Mouse (Mus musculus): ENCODE data around the gene Acp5. TPM values are rescaled to one million over a fixed set of nuclear protein-coding genes. Genes with fewer than 3 reads are reported as not detected.

Gene Acp5
- polyA plus RNA-seq (2015; fragmentation: Nextera tagmentation; extraction: Ambion mirVana): 4.5 and 13.7 TPM in 2 replicates

GRCm38 (mm10) chr9:22135644-22136390 is at the start of gene Acp5:
TSS of gene Acp5 (minus strand) at chr9:22135711.

DNA sequence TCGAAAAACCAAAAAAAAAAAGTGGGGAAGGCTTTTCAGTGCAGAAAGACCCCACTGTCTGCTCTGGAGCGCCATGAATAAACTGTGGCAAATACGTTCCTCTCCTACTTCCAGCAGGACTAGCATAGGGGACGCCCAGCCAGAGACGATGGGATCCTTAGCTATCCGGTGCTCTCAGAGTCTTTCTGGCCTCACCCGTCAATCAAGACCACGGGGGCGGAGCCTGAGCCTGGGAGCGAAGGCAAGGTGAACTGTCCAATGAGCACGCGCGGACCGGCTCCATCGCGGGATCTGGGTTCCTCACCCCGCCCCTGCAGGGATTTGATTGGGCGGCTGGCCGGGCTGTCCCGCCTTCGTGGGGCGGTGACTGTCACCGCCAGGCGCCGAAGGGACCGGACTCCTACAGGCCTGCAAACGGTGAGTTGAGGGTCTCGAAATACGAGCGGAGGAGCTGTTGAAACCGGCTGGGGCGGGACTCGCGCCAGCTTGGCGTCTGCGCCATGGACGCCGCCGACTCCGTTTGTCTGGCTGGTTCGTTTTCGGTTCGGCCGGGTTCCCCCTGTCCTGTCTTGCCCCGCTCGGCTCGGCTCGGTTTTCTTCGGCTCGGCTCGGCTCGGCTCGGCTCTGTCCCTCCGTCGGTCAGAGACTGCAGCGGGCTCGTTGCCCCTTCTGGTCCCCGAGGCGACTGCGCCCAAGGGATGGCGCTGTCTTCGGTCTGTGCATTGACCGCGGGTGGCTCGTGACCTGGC is 21.2 kb upstream of the Acp5 start, which contains the start of gene Pigyl:
TSS of gene Pigyl (plus strand) at position 350 of the 749 bp plus-strand sequence.

DNA sequence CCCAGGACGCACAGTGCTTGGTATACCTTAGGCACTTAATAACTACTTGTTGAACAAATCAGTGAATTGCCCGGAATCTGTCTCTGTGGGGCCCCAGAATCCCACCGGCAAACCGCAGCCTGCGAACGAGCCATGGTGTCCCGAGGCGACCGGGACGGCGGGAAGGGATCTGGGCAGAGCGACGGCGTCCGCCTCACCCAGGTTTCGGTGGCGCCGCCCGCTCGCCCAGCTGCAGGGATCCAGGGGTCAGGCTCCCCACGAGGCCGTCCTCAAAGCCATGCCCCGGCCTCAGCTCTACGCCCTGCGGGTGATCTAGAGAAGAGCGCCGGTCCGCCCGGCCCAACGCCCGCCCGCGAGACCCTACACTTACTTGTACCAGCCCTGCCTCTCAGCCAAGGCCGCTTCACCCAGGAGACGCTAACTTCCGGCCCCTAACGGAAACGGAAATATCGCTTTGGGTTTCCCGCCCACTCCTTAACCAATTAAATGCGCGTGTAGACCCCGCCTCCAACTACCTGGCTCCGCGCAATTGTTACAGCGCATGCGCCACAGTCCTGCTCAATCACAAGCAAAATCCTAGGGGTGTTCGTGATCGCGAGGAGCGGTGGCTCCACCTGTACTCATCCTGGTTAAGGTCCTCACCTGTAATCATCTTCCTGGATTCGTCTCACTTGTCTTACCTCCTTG is 18.6 kb downstream of the Acp5 start, which contains the start of gene Elof1:
TSS of gene Elof1 (minus strand) at position 433 of the 687 bp plus-strand sequence.

DNA sequence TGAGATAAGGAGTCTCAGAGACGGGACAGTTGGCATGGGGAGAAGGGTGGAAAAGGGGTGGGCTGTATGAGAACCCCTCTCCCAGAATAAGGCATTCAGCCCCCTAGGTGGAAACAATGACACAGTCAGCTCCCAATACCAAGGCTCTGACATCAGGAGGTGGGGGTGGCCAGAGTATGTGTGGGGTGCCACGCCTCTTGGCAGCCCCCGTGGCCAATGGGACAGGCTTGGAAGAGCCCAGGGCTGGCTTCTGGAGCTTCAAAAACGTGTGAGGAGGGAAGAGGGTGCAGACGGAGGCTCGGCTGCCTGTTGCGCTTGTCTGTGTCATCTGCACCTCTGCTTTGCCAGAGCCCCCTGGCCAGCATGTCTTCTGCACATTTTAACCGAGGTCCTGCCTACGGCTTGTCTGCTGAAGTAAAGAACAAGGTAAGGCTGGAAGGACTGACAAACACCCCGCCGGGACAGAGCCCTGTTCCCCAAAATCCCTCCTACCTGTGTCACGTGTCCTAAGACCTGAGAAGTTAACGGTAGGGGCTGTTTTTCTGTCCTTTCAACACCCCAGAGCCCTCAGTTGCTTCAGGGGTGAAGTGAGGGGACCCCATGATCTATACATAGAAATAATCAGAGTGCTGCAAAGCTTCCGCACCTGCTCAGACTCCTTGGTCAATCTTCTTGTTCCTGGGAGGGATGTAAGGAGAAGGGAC is 36.4 kb downstream of the Acp5 start, which contains the start of gene Cnn1:
TSS of gene Cnn1 (plus strand) at position 224 of the 704 bp plus-strand sequence.

DNA sequence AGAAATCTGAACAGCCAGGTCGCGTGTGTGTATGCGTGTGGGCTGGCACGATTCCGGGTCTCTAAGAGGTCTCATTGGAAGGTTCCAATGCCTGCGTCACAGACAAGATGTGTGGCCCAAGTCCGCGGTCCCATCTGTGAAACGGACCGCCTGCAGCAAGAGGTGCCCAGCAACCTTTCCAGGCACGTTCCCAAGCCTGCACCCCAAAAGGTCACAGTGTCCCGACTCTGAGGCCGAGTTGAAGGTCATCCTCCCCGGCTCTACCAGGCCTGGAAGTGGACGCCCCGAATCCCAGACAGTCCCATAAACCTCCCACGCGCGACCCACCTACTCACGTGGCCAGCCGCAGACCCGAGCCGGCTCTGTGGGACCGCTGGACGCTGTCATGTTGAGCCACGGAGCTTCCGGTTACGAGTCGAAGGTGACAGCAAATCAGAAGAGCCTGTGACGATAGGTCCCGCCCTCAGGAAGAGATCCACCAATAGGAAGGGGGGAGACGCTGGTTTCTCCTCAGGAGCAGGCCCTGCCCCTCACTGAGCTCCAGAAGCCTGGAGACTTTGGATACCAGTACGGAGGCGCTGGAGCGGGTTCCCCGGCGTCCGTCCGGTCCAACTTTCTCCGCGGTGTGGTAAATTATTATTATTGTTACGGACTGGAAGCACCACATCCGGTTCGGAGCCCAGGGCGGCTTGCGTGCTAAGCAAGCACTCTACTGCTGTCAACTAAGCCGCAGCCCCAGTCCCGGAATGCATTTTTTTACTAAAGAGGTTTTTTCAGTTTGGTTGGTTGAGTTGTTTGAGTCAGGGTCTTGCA is 50.3 kb downstream of the Acp5 start, which contains the start of gene Ecsit:
TSS of gene Ecsit (minus strand) at position 417 of the 813 bp plus-strand sequence.

Small RNAs within 50 kb of the gene (microRNA-seq; reads per million reads assigned to microRNA genes)
- gene Mir7084: 0.87 reads per million

Other genes starting within 250 kb of the Acp5 start
- gene Rab3d, start 217.5 kb downstream of the Acp5 start, polyA plus RNA-seq (2015; fragmentation: Nextera tagmentation; extraction: Ambion mirVana): 20.0 and 20.9 TPM in 2 replicates
- 4.5 and 6.7 TPM in 2 replicates for gene Ccdc159, start 208.2 kb downstream of the Acp5 start, polyA plus RNA-seq (2015; fragmentation: Nextera tagmentation; extraction: Ambion mirVana)
- 65.2 and 67.6 TPM in 2 replicates for gene Tmem205, start 208.2 kb downstream of the Acp5 start, polyA plus RNA-seq (2015; fragmentation: Nextera tagmentation; extraction: Ambion mirVana)
- gene Plppr2, start 198.7 kb downstream of the Acp5 start, polyA plus RNA-seq (2015; fragmentation: Nextera tagmentation; extraction: Ambion mirVana): 103 and 112 TPM in 2 replicates
- gene Swsap1, start 180.0 kb downstream of the Acp5 start, polyA plus RNA-seq (2015; fragmentation: Nextera tagmentation; extraction: Ambion mirVana): 7.8 and 8.5 TPM in 2 replicates
- 1.4 and 1.6 TPM in 2 replicates for gene Epor, start 172.2 kb downstream of the Acp5 start, polyA plus RNA-seq (2015; fragmentation: Nextera tagmentation; extraction: Ambion mirVana)
- gene Rgl3, start 146.3 kb downstream of the Acp5 start, polyA plus RNA-seq (2015; fragmentation: Nextera tagmentation; extraction: Ambion mirVana): 2.9 and 3.0 TPM in 2 replicates
- 3.5 and 4.1 TPM in 2 replicates for gene Ccdc151, start 133.1 kb downstream of the Acp5 start, polyA plus RNA-seq (2015; fragmentation: Nextera tagmentation; extraction: Ambion mirVana)
- gene Prkcsh, start 132.9 kb downstream of the Acp5 start, polyA plus RNA-seq (2015; fragmentation: Nextera tagmentation; extraction: Ambion mirVana): 70.2 and 80.7 TPM in 2 replicates
- 66.7 and 78.4 TPM in 2 replicates for gene Elavl3, start 83.7 kb downstream of the Acp5 start, polyA plus RNA-seq (2015; fragmentation: Nextera tagmentation; extraction: Ambion mirVana)
- gene Gm49318, start 64.5 kb downstream of the Acp5 start, polyA plus RNA-seq (2015; fragmentation: Nextera tagmentation; extraction: Ambion mirVana): not detected in 2 replicates
- 12.5 and 14.7 TPM in 2 replicates for gene Zfp653, start 64.3 kb downstream of the Acp5 start, polyA plus RNA-seq (2015; fragmentation: Nextera tagmentation; extraction: Ambion mirVana)
- gene Ecsit, start 50.3 kb downstream of the Acp5 start, polyA plus RNA-seq (2015; fragmentation: Nextera tagmentation; extraction: Ambion mirVana): 61.0 and 63.4 TPM in 2 replicates
- 0.65 and 0.96 TPM in 2 replicates for gene Cnn1, start 36.5 kb downstream of the Acp5 start, polyA plus RNA-seq (2015; fragmentation: Nextera tagmentation; extraction: Ambion mirVana)
- gene Elof1, start 18.5 kb downstream of the Acp5 start, polyA plus RNA-seq (2015; fragmentation: Nextera tagmentation; extraction: Ambion mirVana): 187 and 193 TPM in 2 replicates
- 109 and 121 TPM in 2 replicates for gene Pigyl, start 21.1 kb upstream of the Acp5 start, polyA plus RNA-seq (2015; fragmentation: Nextera tagmentation; extraction: Ambion mirVana)
- 0.27 and 0.32 TPM in 2 replicates for gene Zfp872, start 52.4 kb upstream of the Acp5 start, polyA plus RNA-seq (2015; fragmentation: Nextera tagmentation; extraction: Ambion mirVana)
- 9.5 and 12.0 TPM in 2 replicates for gene Zfp809, start 90.0 kb upstream of the Acp5 start, polyA plus RNA-seq (2015; fragmentation: Nextera tagmentation; extraction: Ambion mirVana)
- gene Zfp599, start 124.2 kb upstream of the Acp5 start, polyA plus RNA-seq (2015; fragmentation: Nextera tagmentation; extraction: Ambion mirVana): 4.3 and 4.8 TPM in 2 replicates
- gene Zfp810, start 171.9 kb upstream of the Acp5 start, polyA plus RNA-seq (2015; fragmentation: Nextera tagmentation; extraction: Ambion mirVana): 17.0 and 21.7 TPM in 2 replicates

All from neural tube, postnatal 0 days (tissue).